Mouse (Mus musculus): ENCODE measurements at regions not wholly inside any gene's neighbourhood (a gene's known extent, or its start where the extent isn't known, plus 50 kb on each side); places are given as distances from the start of the nearest gene placed in this dataset.
"Not testable (repeated sequence)": the region's sequence is repeated elsewhere in the genome, so short reads cannot be mapped to it uniquely, and the experiment has no call there.

DNA sequence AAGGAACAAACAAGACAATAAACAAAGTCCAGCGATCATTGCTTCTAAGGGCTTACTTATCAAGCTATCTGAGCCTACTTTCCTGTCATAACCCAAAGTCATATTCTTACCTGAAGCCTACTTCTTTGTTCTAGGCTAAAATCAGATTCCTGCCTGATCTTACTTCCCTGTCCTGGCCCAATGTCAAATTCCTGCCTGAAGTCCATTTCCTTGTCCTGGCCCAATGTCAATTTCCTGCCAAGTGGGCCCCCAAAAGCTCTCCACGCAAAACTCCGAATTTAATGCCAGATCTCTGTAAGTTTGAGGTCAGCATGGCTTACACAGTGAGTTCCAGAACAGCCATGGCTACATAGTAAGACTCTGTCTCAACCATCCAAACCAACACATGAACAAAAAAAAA lies 74.3 kb upstream of the Cwc22 start:
- Histone ChIP-seq H3K4me3 (replicated peaks in 1 of 3; ENCODE audit: low read depth in 2 of 3, low read length in 2 of 3, poor library complexity in 1 of 3) (no peak overlapping the region), H3K4me1 (ENCODE audit: control insufficient read depth in 1 of 2, insufficient read depth in 2 of 2) (no peaks in the 10 kb centered on the region), H3K27ac (ENCODE audit: insufficient read depth, low read depth) (no peak overlapping the region), H3K79me2 (replicated peaks; ENCODE audit: control insufficient read depth, extremely low read depth, insufficient read depth, poor library complexity, severe bottlenecking) (no peaks in the 10 kb centered on the region), H3K27me3 (replicated peaks) (no peaks in the 10 kb centered on the region), H3K36me3 (replicated peaks in 1 of 2; ENCODE audit: control insufficient read depth in 1 of 2, insufficient read depth in 1 of 2, low read length in 1 of 2) (no peaks in the 10 kb centered on the region), H3K9ac (ENCODE audit: insufficient read depth, low read depth) (no peak overlapping the region), H3K4me2 (ENCODE audit: insufficient read depth, low read depth, poor library complexity, severe bottlenecking) (no peak overlapping the region), H3K9me3 (replicated peaks; ENCODE audit: low read length) (no peaks in the 10 kb centered on the region)
- no peak for DNase-seq (ENCODE audit: extremely low read depth)
- TF ChIP-seq IRF4 (IDR thresholded peaks at IDR 0.05; ENCODE audit: low read depth, low read length) (no peak), POLR2AphosphoS2 (IDR thresholded peaks at IDR 0.05; ENCODE audit: low read depth, low read length) (no peak), MAFK (IDR thresholded peaks at IDR 0.05; ENCODE audit: insufficient replicate concordance, low read length) (no peak), ETS1 (conservative IDR thresholded peaks at IDR 0.05; ENCODE audit: low read depth, low read length) (no peak), GABPA (IDR thresholded peaks at IDR 0.05; ENCODE audit: insufficient replicate concordance, low read depth, low read length) (no peak), JUND (conservative IDR thresholded peaks at IDR 0.05; ENCODE audit: low read depth, low read length) (no peak), ELF1 (IDR thresholded peaks at IDR 0.05; ENCODE audit: low read depth, low read length) (no peak), POLR2A (IDR thresholded peaks at IDR 0.05; ENCODE audit: low read depth, low read length) (no peak), RCOR1 (conservative IDR thresholded peaks at IDR 0.05; ENCODE audit: low read depth, low read length) (no peak), USF1 (IDR thresholded peaks at IDR 0.05; ENCODE audit: low read depth, low read length) (no peak), TCF12 (IDR thresholded peaks at IDR 0.05; ENCODE audit: low read depth, low read length) (no peak)
- in situ Hi-C loops (cut with MboI; ENCODE audit: low pct_ligation_motif_present, low pct_unique_long_range_greater_than_20kb, low sequenced_read_pairs) = no loop called here
- dilution Hi-C loops (cut with MboI; ENCODE audit: extremely low pct_ligation_motif_present, extremely low pct_unique_long_range_greater_than_20kb, low sequenced_read_pairs) = no loop called here

DNA sequence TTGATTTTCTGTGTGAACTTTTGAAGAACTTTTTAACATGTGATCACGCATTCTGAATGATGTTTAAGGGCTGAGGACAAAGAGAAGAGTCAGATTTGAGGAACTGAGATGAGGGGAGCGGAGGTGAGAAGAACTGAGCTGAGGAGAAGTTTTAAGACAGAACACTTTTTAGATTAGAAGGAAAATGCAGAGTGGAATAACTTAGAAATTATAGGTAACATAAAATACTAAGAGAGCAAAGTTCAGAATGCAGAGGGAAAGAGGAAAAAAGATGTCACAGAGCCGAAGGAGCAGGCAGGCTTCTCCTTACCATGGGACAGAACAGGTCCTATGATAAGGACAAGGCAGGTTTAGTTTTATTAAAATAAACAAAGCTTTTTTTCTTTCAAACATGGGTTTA lies 73.7 kb upstream of the Cwc22 start:
- TF ChIP-seq MEF2A (IDR thresholded peaks at IDR 0.05; ENCODE audit: borderline replicate concordance, low read depth, low read length) (no peak), GABPA (IDR thresholded peaks at IDR 0.05; ENCODE audit: insufficient replicate concordance, low read depth, low read length) (no peak), MXI1 (IDR thresholded peaks at IDR 0.05; ENCODE audit: low read depth, low read length) (no peak)
- Histone ChIP-seq H3K9me3 (replicated peaks; ENCODE audit: low read length) (no peaks in the 10 kb centered on the region), H3K27me3 (replicated peaks) (no peaks in the 10 kb centered on the region), H3K36me3 (replicated peaks in 1 of 2; ENCODE audit: control insufficient read depth in 1 of 2, insufficient read depth in 1 of 2, low read length in 1 of 2) (no peaks in the 10 kb centered on the region), H3K4me3 (replicated peaks in 1 of 3; ENCODE audit: low read depth in 2 of 3, low read length in 2 of 3, poor library complexity in 1 of 3) (no peak overlapping the region), H3K9ac (ENCODE audit: insufficient read depth, low read depth) (no peak overlapping the region), H3K4me1 (ENCODE audit: control insufficient read depth in 1 of 2, insufficient read depth in 2 of 2) (no peaks in the 10 kb centered on the region), H3K27ac (ENCODE audit: insufficient read depth, low read depth) (no peak overlapping the region), H3K79me2 (replicated peaks; ENCODE audit: control insufficient read depth, extremely low read depth, insufficient read depth, poor library complexity, severe bottlenecking) (no peaks in the 10 kb centered on the region), H3K4me2 (ENCODE audit: insufficient read depth, low read depth, poor library complexity, severe bottlenecking) (no peak overlapping the region)
- dilution Hi-C loops (cut with MboI; ENCODE audit: extremely low pct_ligation_motif_present, extremely low pct_unique_long_range_greater_than_20kb, low sequenced_read_pairs) (no loop called here), in situ Hi-C loops (cut with MboI; ENCODE audit: low pct_ligation_motif_present, low pct_unique_long_range_greater_than_20kb, low sequenced_read_pairs) (no loop called here)
- DNase-seq (ENCODE audit: extremely low read depth) = no peak

DNA sequence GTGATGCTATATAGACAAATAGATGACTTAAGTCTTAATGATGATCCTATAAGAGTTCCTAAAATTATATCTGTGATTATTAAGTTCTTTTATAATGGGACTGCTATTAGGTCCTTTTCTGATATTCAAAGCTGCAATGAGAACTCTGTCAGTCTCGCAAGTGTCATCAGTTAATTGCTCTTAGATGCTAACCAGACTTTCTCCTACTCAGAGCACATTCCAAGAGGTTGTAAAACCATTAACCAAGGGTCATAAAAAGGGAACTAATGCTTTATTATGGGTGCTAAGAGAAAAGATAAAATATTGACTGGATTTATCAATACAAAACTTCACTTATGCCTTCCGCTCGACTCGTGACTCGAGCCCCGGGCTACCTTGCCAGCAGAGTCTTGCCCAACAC lies 66.3 kb upstream of the Cwc22 start:
- DNase-seq (ENCODE audit: extremely low read depth); H3K9ac ChIP-seq (ENCODE audit: insufficient read depth, low read depth); H3K4me1 ChIP-seq (ENCODE audit: control insufficient read depth in 1 of 2, insufficient read depth in 2 of 2); H3K36me3 ChIP-seq (replicated peaks in 1 of 2; ENCODE audit: control insufficient read depth in 1 of 2, insufficient read depth in 1 of 2, low read length in 1 of 2); dilution Hi-C loops (cut with MboI; ENCODE audit: extremely low pct_ligation_motif_present, extremely low pct_unique_long_range_greater_than_20kb, low sequenced_read_pairs); H3K79me2 ChIP-seq (replicated peaks; ENCODE audit: control insufficient read depth, extremely low read depth, insufficient read depth, poor library complexity, severe bottlenecking); H3K9me3 ChIP-seq (replicated peaks; ENCODE audit: low read length); H3K4me2 ChIP-seq (ENCODE audit: insufficient read depth, low read depth, poor library complexity, severe bottlenecking); H3K4me3 ChIP-seq (replicated peaks in 1 of 3; ENCODE audit: low read depth in 2 of 3, low read length in 2 of 3, poor library complexity in 1 of 3); H3K27ac ChIP-seq (ENCODE audit: insufficient read depth, low read depth); in situ Hi-C loops (cut with MboI; ENCODE audit: low pct_ligation_motif_present, low pct_unique_long_range_greater_than_20kb, low sequenced_read_pairs); H3K27me3 ChIP-seq (replicated peaks): not testable (repeated sequence)
